Mouse (Mus musculus) MEL-GATA-1-ER (cell line): ENCODE measurements at regions not wholly inside any gene's neighbourhood (a gene's known extent, or its start where the extent isn't known, plus 50 kb on each side); places are given as distances from the start of the nearest gene placed in this dataset.
A peak's percentile ranks its signal among the peaks of the same experiment; 100 is the strongest.

ENCODE experiments used
- DNase-seq: peaks from one replicate; pipeline ENCODE4 v3.0.0-alpha.2; 2012; ENCODE audit warnings: low read depth; ENCODE audit errors: extremely low read depth

DNA sequence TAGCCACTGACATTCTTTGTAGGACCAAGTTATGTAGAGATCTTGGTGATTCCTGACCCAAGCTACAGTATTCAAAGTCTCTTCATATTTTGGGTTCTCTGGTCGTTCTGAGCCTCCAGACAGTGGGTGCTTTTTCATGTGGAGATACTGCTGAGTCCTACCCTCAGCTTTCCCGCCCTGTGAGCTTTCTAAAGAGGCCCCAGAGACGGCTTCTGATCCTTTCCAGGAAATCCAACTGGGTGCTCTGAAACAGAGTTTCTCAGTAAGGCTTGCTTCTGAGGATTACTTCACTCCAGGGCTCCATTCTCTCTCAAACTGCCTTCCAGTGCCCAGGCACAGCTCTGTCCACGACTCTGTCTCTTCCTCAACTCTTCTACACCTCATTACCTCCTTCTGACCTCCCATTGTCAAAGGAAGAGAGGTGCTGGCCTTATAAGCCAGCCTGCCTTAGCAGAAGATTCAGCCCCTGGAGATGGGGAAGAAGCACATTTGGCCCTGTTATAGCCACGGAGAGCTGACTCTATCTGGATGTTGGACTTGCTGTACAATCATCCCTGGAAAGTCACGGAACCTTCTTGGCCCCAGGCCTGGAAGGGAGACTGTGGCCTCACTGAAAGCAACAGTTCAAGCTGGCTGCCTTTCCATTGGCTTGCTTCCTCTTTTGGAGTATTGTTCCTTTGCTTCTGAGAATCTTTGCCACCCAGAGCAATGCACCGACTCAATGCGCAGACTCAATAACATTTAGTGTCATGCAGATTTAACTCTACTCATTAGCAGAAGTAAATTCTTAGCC is 1306.9 kb upstream of the A1bg start:
- no peak for DNase-seq

GRCm38 (mm10) chr15:62229023-62229422 is 1306.2 kb upstream of the A1bg start:
- DNase-seq = no peak

GRCm38 (mm10) chr15:62224798-62225197 is 1302.0 kb upstream of the A1bg start:
- no peak for DNase-seq

GRCm38 (mm10) chr15:62224191-62224590 is 1301.4 kb upstream of the A1bg start:
- no peak for DNase-seq

DNA sequence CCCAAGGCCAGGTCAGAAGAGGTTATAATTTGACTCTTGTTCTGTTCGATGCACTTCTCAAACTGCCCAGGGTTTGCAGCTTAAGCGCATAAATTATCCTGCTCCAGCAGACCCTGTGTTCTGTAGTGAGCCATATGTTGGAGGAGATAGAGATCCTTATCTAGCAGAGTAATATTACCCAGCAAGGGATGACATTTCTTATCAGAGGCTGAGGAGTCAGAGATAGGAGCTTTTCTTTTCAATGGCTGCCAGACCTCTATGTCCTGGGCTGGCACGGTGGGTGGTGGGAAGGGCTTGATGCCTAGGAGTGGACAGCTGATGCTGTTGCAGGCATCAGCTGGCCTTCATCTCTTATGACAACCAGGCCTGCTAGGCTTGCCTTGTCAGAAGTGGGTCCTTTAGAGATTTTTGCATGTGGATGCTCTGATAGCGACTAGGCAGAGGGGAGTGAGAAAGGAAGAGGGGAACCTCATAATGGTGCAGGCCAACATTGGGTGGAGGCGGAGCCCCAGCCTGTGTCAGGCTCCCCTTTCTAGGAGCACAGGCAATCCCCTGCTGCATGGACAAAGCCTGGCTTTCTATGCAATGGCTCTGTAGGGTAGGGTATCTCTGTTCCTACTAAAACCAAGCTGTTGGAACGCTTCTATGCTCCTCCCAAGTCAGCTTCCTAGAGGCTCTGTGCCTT is 1300.5 kb upstream of the A1bg start:
- peak; percentile 92 for DNase-seq

GRCm38 (mm10) chr15:62222731-62223130 is 1299.9 kb upstream of the A1bg start:
- DNase-seq = peak; percentile 45

DNA sequence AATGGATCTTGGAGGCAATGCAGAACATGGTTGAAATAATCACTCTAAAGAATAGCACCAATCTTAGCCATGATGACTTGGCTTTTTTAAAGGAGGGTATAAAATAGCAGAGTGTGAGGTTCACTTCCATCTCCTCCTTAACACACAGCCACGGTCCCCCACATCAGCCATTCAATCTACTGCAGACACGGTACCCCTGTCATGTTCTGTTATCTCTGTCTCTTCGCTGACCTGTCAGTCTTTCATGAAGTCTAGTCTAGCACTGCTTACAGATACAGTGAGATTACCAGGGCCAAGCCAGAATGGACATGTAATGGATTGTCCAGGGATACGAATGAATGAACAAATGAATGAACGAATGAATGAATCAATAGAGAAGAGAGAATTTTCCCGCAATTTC is 1299.4 kb upstream of the A1bg start:
- no peak for DNase-seq

DNA sequence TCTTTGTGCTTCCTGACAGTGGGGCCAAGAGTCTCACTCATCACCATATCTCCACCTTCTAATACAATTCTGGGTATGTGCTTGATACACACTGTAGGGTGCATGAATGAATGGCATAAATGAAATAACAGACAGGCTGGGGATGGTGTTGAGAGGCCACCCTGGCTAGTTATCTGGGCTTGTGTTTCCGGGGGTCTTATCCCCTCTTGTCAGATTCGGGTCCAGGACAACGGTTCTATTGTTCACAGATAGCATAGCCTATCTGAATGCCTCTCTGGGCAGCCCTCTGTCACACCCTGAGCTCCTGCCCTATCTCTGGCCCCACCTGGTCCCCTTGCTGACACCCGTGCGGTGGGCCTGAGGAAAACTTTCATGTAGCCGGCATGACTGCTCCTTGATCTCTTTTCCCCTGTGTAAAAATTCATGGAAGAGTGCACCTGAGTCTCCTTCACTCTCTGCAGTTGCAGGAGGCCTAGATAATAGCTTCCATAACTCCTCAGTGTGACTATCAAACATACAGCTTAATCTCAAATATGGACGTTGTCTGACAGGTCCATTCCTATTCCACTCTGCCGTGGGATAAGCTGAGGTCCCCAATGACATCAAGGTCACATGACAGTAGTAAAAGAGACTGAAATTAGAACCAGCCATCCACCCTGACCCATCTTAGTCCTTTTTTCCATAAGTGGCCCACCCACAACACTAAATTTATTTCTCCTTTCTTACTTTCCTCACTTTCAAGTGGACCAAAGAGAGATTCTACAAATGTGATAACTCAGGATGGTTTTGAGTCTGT is 1298.4 kb upstream of the A1bg start:
- DNase-seq = peak; percentile 99

- DNase-seq = no peak
These were observed 1297.8 kb upstream of the A1bg start for GRCm38 (mm10) chr15:62220620-62221019.

GRCm38 (mm10) chr15:62219934-62220540 is 1297.2 kb upstream of the A1bg start:
- peak; percentile 41 for DNase-seq

GRCm38 (mm10) chr15:62218346-62219080 is 1295.7 kb upstream of the A1bg start:
- no peak for DNase-seq

GRCm38 (mm10) chr15:62216688-62217477 is 1294.1 kb upstream of the A1bg start:
- no peak for DNase-seq

GRCm38 (mm10) chr15:62215616-62216398 is 1293.0 kb upstream of the A1bg start:
- DNase-seq = peak; percentile 57

DNA sequence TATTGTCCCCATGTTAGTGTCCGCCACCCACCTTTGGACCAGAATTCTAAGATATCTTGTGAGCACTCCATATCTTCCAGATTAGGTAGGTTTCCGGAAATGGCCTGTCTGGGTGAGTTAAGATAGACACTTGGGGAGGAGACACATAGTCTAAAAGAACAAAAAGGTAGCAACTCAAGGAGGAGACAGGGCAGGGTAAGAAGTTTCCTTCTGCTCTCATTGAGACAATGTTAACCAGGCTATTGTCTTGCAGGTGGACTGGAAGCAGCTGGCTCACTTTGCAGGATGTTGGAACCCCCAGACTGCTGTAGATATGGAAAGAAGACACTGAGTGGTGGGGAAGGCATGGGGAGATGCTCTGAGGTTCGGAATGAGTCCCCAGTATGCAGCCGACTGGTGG is 1291.5 kb upstream of the A1bg start:
- DNase-seq = peak; percentile 60

GRCm38 (mm10) chr15:62212283-62212910 is 1289.6 kb upstream of the A1bg start:
- DNase-seq = no peak

- DNase-seq = no peak
These were observed 1287.2 kb upstream of the A1bg start for GRCm38 (mm10) chr15:62209881-62210481.

DNA sequence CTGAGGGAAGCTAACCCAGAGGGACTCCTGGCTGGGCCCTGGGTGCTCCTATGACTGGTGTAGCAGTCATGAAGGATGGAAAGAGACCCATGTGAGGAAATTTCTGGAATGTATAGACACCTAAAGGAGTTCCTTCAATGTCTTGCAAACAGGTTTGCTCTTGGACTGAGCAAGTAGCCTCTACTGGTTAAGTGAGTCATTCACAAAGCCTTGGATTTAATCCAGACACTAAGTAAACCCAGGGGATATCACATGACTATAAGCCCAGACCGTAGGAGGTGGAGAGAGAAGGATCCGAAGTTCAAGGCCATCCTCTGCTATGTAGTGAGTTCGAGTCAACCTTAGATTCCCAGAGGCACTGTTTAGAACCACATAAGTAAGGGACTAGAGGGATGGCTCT is 1286.5 kb upstream of the A1bg start:
- DNase-seq = no peak

DNA sequence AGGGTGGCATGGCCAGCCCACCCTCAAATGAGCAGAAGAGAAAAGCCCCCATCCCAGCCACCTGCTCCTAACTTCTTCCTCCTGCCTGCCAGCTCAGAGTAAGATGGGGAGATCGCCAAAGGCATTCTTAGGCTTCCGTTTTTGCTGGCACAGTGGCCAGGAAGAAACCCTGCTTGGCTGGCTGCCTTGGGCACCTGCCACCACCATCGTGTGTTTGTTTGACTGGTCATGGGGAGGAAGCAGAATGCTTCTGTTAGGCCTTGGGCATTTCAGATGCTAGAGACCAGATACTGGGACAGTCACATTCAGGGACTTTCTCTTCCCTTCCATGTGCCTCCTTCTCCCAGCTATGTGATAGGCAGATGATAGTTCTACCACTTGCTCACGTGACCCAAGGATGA is 1283.7 kb upstream of the A1bg start:
- no peak for DNase-seq
